Mouse (Mus musculus) adrenal gland, postnatal 14 days (tissue): ENCODE results near the gene Gxylt1. TPM values are rescaled to one million over a fixed set of nuclear protein-coding genes. Genes with fewer than 3 reads are reported as not detected.

Experiments used
- total RNA-seq: library from RNA; stranded (reverse); gene quantifications from 2 replicates; pipeline ENCODE4 v1.2.3, GENCODE M21; 2021

The Gxylt1 gene
- total RNA-seq, 1 experiment from 2014 or later = 36.4 TPM

Other genes with a start within 250 kb of the Gxylt1 start
- gene Yaf2, start 61.8 kb upstream of the Gxylt1 start, total RNA-seq = 35.8 and 37.3 TPM in 2 replicates
- gene Zcrb1, start 123.2 kb upstream of the Gxylt1 start, total RNA-seq = 89.3 and 92.4 TPM in 2 replicates
- 39.2 and 39.8 TPM in 2 replicates for gene Pphln1, start 123.2 kb upstream of the Gxylt1 start, total RNA-seq